Mouse (Mus musculus): Measurements from ENCODE around the gene Scai. TPM values are rescaled to one million over a fixed set of nuclear protein-coding genes. Genes with fewer than 3 reads are reported as not detected.

Gene Scai
- total RNA-seq, 2 experiments from 2014 or later: 4.0 to 6.2 TPM

- no peak for DNase-seq
- intact Hi-C loops (cut with DNase I): no loop called here
These were observed 170.5 kb downstream of the Scai start for GRCm38 (mm10) chr2:39020004-39020403.

GRCm38 (mm10) chr2:39016581-39016980 is 174.0 kb downstream of the Scai start:
- intact Hi-C loops (cut with DNase I): no loop called here
- no peak for DNase-seq

Other genes starting within 250 kb of the Scai start
- gene Wdr38, start 193.3 kb downstream of the Scai start, total RNA-seq (2021): under 1 TPM in 1 of 2 experiments, not detected in 1; 0.14 TPM
- 10 to 100 TPM; 90.1 to 99.9 TPM for gene Arpc5l, start 185.4 kb downstream of the Scai start, total RNA-seq (2021)
- gene Rpl35, start 185.1 kb downstream of the Scai start, total RNA-seq (2021): 100 to 1,000 TPM; 321 to 338 TPM
- gene Golga1, start 125.2 kb downstream of the Scai start, total RNA-seq (2021): 10 to 100 TPM; 14.5 to 16.6 TPM
- gene Ppp6c, start 35.7 kb upstream of the Scai start, total RNA-seq (2021): 10 to 100 TPM; 60.4 to 62.3 TPM

Measured in heart, postnatal 36 days (tissue).